Mouse (Mus musculus) intestine, embryonic 16.5 days (tissue): ENCODE measurements at regions not wholly inside any gene's neighbourhood (a gene's known extent, or its start where the extent isn't known, plus 50 kb on each side); places are given as distances from the start of the nearest gene placed in this dataset.

Experiments
- ATAC-seq: fragments of 200-750 bp; cut with Nextera tagmentation; 2 replicates; pipeline ENCODE4 v1.8.0; 2017; ENCODE audit warnings: moderate TSS enrichment, moderate library complexity
- H3K27ac ChIP-seq: fragments of 300-500 bp; sonication (generic); 2 replicates; pipeline ENCODE4 v1.5.1; 2014; ENCODE audit warnings: mild to moderate bottlenecking, low read length
- H3K27me3 ChIP-seq: fragments of 300-500 bp; sonication (generic); replicated peaks from 2 replicates; pipeline ENCODE4 v1.6.1; 2014; ENCODE audit warnings: low read length, control low read depth, mixed read lengths; ENCODE audit not compliant: control insufficient read depth, insufficient read depth
- H3K36me3 ChIP-seq: fragments of 300-500 bp; sonication (generic); 2 replicates; pipeline ENCODE4 v1.6.1; 2014; ENCODE audit warnings: low read length, control low read depth; ENCODE audit not compliant: control insufficient read depth, insufficient read depth
- H3K4me1 ChIP-seq: fragments of 300-500 bp; sonication (generic); 2 replicates; pipeline ENCODE4 v1.6.1; 2014; ENCODE audit warnings: low read length, control low read depth, mixed read lengths; ENCODE audit not compliant: control insufficient read depth, insufficient read depth
- H3K4me2 ChIP-seq: fragments of 300-500 bp; sonication (generic); 2 replicates; pipeline ENCODE4 v1.6.1; 2014; ENCODE audit warnings: low read depth, low read length, control low read depth
- H3K4me3 ChIP-seq: fragments of 300-500 bp; sonication (generic); 2 replicates; pipeline ENCODE4 v1.5.1; 2014; ENCODE audit warnings: mild to moderate bottlenecking, low read length
- H3K9ac ChIP-seq: fragments of 300-500 bp; sonication (generic); 2 replicates; pipeline ENCODE4 v1.6.1; 2014; ENCODE audit warnings: low read depth, low read length
- H3K9me3 ChIP-seq: fragments of 300-500 bp; sonication (generic); 2 replicates; pipeline ENCODE4 v1.6.1; 2016; ENCODE audit warnings: low read length, control low read depth; ENCODE audit not compliant: control insufficient read depth
- WGBS: fragments of 180-500 bp; shearing (Covaris S2); extraction: QIAGEN DNeasy Blood & Tissue Kit; methylation state at CpG from one replicate; pipeline ENCODE4 v1.1.7; 2014; 5-methylcytosine and 5-hydroxymethylcytosine counted together

- Histone ChIP-seq H3K27me3 (no peaks in the 10 kb centered on the region), H3K36me3 (no peaks in the 10 kb centered on the region), H3K9me3 (no peaks in the 10 kb centered on the region), H3K4me1 (no peaks in the 10 kb centered on the region), H3K4me3 (no peak overlapping the region), H3K4me2 (no peak overlapping the region), H3K27ac (no peak overlapping the region), H3K9ac (no peak overlapping the region)
- ATAC-seq = no peak
- WGBS = 72% methylated on average over 5 of the region's 5 CpGs
Observed at GRCm38 (mm10) chr6:127835666-127836065, 51.7 kb upstream of the Tspan11 start.

DNA sequence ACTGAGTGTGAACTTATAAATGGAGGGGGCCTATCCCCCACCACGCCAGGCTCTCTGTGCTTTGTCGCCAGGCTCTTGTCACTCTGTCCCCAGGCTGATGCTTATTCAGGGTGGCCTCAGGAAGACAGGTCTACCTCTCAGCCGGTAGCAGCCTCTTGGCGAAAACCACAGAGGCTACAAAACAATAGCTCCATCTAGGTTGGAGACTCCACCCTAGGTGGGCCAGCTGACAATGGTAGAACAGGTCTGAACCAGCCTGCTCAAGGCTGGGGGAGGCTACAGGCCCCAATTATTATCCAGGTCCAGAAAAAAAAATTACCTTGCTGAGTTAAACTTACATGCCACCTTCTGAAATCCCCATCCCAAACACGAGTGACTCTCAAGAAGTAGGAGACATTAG is 59.0 kb upstream of the Tspan11 start:
- H3K9me3 ChIP-seq = no peaks in the 10 kb centered on the region
- H3K36me3 ChIP-seq = no peaks in the 10 kb centered on the region
- H3K27me3 ChIP-seq = no peaks in the 10 kb centered on the region
- H3K27ac ChIP-seq = no peak overlapping the region
- H3K4me3 ChIP-seq = no peak overlapping the region
- H3K4me2 ChIP-seq = no peak overlapping the region
- no peak overlapping the region for H3K9ac ChIP-seq
- 70% methylated on average over 5 of the region's 5 CpGs for WGBS
- no peak for ATAC-seq
- no peaks in the 10 kb centered on the region for H3K4me1 ChIP-seq

GRCm38 (mm10) chr6:127825503-127825902 is 56.2 kb upstream of the Prmt8 start:
- no peak overlapping the region for H3K4me2 ChIP-seq
- H3K9ac ChIP-seq = no peak overlapping the region
- no peak overlapping the region for H3K4me3 ChIP-seq
- no peaks in the 10 kb centered on the region for H3K36me3 ChIP-seq
- no peak overlapping the region for H3K27ac ChIP-seq
- 73% methylated on average over 5 of the region's 5 CpGs for WGBS
- no peak for ATAC-seq
- no peaks in the 10 kb centered on the region for H3K4me1 ChIP-seq
- no peaks in the 10 kb centered on the region for H3K9me3 ChIP-seq
- H3K27me3 ChIP-seq = no peaks in the 10 kb centered on the region

DNA sequence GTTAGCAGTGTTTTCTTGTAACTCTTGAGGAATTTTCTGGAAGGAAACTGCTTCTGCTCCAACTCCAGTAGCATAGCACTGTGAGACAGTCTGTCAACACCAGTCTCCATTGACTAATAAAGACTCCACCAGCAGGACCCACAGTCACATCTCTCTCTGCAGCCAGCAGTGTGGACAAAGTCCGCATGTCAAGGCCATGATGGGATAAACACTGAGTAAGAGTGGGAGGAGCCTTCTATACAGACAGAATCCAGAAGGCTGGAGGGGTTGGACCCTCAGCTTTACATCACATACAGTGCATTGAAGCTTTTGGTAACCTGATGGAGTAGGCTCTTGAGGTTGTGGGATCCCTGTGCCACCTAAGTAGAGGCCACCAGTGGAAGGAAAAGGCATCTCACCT is 54.4 kb upstream of the Prmt8 start:
- 0 out of 2 replicates have a peak, but pooled peaks have one; percentile 23 for ATAC-seq
- H3K36me3 ChIP-seq = no peaks in the 10 kb centered on the region
- H3K4me3 ChIP-seq = no peak overlapping the region
- H3K4me2 ChIP-seq = no peak overlapping the region
- 46% methylated on average over 1 of the region's 1 CpGs for WGBS
- no peak overlapping the region for H3K9ac ChIP-seq
- no peaks in the 10 kb centered on the region for H3K9me3 ChIP-seq
- no peaks in the 10 kb centered on the region for H3K27me3 ChIP-seq
- H3K27ac ChIP-seq = no peak overlapping the region
- no peaks in the 10 kb centered on the region for H3K4me1 ChIP-seq

GRCm38 (mm10) chr6:127820523-127820922 is 51.3 kb upstream of the Prmt8 start:
- no peaks in the 10 kb centered on the region for H3K27me3 ChIP-seq
- H3K4me2 ChIP-seq = no peak overlapping the region
- no peak overlapping the region for H3K27ac ChIP-seq
- H3K36me3 ChIP-seq = no peaks in the 10 kb centered on the region
- WGBS = 22% methylated on average over 1 of the region's 1 CpGs
- no peaks in the 10 kb centered on the region for H3K9me3 ChIP-seq
- H3K4me1 ChIP-seq = no peaks in the 10 kb centered on the region
- H3K4me3 ChIP-seq = no peak overlapping the region
- ATAC-seq = no peak
- H3K9ac ChIP-seq = no peak overlapping the region
